Mouse (Mus musculus) testis, postnatal 14 days (tissue): ENCODE measurements at regions not wholly inside any gene's neighbourhood (a gene's known extent, or its start where the extent isn't known, plus 50 kb on each side); places are given as distances from the start of the nearest gene placed in this dataset.

ENCODE experiments used
- DNase-seq: peaks from one replicate; pipeline ENCODE4 v3.0.0; 2021; ENCODE audit warnings: low spot score

DNA sequence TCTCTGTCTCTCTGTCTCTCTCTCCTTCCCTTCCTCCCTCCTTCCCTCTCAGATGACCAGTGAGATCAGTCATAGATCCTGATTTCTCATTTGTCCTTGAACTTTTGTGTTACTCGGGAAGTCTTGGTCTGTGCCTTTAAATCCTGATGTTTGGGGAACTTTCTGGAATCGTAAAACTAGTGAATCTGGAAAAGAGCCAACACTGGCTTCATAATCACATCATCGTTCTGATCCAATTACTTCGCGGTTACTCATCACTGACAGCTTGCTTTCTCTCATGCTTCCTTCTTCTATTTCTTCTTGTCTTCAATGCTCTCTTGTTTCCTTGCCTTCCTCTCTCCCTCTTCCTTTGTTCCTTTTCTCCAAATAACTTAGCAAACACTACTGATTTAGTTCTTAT, 243.7 kb upstream of the Trib2 start:
- DNase-seq, result no peak

GRCm38 (mm10) chr12:16058255-16058654, 241.5 kb upstream of the Trib2 start:
- DNase-seq, result no peak

GRCm38 (mm10) chr12:16056831-16057230, 240.1 kb upstream of the Trib2 start:
- DNase-seq, result no peak

- no peak for DNase-seq
These were observed 239.5 kb upstream of the Trib2 start for GRCm38 (mm10) chr12:16056216-16056615.

- DNase-seq, result no peak
These were observed 237.9 kb upstream of the Trib2 start for GRCm38 (mm10) chr12:16054591-16054990.

DNA sequence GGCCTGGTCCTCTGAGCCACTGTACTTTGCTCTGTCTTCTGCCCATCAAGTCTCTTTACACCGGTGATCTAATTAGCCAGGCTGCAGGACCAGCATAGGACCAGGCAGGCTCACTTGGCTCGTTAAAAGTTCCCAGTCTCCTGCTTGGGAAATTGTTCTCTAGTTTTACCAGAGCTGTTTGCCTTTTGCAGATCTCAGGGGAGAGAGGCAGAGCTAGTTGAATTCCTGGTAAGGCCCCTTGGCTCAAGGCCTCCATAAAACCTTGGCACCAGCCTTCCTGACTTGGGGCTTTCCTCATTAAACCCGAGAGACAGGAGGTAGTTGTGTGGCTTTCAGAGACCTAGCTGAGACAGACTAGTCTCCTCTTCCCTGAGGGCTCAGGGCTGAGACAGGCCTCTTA, 237.0 kb upstream of the Trib2 start:
- no peak for DNase-seq

GRCm38 (mm10) chr12:16052998-16053397, 236.3 kb upstream of the Trib2 start:
- no peak for DNase-seq

DNA sequence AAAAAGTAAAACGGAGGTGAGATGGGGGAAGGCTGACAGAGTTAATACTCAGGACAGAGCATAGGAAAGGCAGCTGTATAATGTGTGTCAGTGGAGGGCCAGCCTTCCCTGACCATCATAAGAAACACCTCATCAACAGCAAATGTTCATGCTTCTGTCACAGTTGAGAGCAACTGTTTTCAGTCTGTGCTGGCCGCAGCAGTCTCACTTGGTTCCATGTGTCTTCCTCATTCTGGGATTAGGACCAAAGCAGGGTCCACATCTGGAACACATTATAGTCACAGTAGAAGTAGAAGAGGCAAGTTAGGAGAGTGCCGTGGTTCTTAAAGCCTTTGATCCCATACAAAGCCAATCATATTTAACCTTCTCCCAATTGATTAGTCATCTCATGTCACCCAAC, 235.6 kb upstream of the Trib2 start:
- DNase-seq, result no peak

- no peak for DNase-seq
These were observed 234.7 kb upstream of the Trib2 start for GRCm38 (mm10) chr12:16051439-16051838.

- no peak for DNase-seq
These were observed 232.8 kb upstream of the Trib2 start for GRCm38 (mm10) chr12:16049545-16049944.

- DNase-seq, result peak; percentile 5
These were observed 229.9 kb upstream of the Trib2 start for GRCm38 (mm10) chr12:16046643-16047042.

DNA sequence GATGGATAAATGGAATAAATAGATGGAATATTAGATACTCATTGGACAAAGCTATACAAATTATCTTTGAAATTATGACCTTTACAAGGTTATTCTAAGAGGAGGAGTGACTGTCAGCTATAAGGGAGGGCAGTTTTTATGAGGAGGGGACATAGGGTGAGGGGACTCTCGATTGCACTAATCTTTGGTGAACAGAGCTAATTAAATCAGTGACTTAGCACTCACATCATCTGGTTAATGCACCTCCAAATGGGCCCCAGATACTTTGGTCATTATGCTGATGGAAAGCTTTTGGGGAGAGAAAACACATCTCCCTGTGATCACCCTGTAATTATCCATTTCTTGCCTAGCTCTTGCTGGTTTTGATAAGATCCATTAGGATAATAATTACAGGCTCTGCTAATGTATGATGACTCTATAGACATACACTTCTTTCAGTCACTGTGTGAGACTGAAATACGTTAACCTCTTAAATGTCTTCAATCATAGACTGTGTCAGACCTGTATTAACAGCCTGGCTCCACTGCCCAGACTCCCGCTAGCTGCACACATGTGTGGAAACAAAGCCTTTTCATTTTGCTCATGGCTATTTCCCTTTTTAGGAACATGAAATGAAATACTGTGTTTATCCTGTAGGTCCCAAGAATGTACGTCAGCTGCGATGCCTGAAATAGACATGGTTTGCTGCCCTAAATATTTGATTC, 229.2 kb upstream of the Trib2 start:
- no peak for DNase-seq

DNA sequence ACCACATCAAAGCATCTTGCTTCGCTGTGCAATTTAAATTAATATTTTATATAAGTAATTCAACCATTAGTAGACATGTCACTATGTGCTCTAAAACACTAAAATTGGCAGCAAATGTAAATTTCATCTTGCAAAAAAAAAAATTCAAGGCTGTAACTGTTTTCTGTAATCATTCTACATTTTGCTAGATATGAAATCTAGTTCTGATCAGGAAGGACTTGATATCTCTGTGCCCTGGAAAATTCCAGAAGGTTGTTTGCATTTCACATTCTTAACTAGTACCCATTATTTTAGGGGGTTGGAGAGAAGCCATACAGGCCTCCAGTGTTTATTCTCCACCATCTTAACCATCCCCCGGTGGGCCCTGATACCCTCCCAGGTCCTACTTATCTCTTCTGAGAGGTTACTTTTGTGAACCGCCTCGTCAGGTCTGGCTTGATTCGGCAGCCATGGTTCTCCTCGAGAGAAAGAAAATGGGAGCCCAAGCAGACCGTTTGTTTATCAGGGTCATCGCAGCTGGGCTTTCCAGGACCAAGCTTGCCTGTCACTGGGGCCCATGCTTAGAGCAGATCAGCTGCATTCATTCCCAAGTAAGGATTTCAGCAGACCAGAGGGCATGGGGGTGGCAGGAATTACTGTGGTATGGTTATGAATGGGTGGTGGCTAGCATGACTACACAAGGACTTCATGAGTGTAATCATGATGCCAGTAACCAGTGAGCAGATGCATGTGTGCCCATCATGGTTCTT, 226.9 kb upstream of the Trib2 start:
- no peak for DNase-seq

- no peak for DNase-seq
These were observed 225.6 kb upstream of the Trib2 start for GRCm38 (mm10) chr12:16042362-16042761.

DNA sequence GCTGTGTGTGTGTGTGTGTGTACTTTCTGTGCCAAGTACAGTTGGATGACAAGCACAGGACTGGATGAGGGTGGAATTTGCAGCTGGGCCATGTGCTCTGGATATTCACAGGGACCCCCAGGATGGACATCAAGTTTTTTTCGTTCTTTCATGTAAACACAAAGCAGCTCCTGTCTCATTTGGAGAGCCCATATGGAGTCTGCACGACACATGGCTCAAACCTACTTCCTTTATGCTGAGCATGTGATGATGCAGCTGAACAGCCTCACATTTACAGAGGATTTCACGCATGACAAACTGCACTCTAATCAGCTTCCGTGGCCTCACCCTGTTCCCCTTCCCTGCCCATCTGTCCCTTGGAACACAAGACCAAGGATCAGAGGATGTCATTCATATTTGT, 224.4 kb upstream of the Trib2 start:
- DNase-seq, result no peak

- no peak for DNase-seq
These were observed 218.8 kb upstream of the Trib2 start for GRCm38 (mm10) chr12:16035551-16035950.

- no peak for DNase-seq
These were observed 218.2 kb upstream of the Trib2 start for GRCm38 (mm10) chr12:16034691-16035515.

DNA sequence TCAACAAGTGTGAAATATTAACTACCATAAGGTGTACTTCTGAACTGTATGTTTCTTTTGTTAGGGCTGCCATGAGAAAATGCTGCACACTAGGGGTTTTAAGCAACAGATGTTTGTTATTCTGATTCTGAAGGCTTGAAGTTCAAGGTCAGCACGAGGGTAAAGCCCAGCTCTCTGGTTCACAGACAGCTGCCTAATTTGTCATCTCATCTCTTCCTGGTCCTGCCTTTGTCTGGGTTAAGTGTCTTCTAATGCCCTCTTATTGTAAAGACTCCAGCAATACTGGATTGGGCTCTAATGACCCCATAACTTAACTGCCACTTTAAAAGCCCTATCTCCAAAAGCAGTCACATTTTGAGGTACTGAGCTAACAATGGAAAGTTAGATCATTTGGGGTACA, 209.9 kb upstream of the Trib2 start:
- DNase-seq, result no peak

DNA sequence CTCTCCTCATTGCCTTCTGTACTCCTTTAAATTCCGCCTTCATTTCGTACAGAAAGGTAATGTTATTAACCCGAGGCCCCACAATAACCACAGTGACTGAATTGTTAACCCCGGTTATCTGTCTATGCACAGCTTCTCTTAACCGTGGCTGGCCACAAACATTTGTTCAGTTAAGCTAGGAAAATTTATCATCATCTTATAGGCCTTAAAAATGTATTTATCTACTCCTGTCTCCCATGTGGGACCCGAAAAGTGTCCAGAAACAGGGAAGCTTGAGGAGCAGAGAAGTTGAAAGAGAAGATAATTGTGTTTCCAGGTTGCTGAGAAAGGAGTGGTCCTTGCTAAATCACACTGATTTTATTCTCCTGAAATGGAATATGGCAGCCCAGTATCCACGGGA, 206.6 kb upstream of the Trib2 start:
- no peak for DNase-seq

DNA sequence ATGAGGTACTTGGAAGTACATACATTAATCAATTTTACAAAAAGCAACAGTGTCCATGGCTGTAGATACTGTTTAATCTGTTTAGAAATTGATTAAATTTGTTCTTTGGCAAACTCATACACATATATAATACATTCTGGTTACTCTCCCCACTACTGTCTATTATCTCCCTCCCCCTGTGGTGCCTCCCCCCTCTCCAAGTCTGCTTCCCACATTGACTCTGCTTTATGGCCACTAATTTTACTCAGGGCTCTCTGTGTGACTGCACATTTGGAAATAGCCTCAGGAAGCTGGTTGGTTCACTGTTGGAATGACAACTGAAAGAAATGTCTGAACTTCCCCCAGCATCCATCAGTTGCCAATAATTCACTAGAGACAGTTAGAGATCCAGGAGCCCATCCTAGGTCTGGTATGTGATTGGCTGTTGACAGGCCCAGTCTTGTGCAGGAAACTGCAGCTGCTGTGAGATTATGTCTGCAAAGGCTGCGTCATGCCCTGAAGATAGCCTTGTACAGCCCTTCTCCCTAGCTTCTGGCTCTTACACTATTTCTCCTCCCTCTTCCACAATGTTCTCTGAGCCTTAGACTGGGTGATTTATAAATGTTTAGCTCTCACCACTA, 204.6 kb upstream of the Trib2 start:
- no peak for DNase-seq

DNA sequence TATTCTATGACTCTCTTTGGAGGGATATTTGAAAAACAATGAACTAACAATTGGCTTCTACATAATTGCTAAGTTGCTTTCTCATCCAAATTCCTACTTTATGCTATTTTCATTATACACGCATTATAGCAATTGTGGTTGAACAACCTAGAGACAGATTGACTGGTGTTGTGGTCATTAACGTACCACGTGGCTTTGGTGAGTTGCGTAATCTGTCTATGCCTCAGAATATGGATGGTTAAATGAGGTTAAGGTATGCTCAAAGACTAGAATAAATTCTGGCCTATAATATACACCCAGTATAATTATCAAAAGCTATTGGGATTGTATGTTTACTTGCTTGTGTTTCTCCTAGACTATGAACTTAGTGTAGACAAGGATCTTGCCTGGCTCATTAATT, 201.5 kb upstream of the Trib2 start:
- no peak for DNase-seq

DNA sequence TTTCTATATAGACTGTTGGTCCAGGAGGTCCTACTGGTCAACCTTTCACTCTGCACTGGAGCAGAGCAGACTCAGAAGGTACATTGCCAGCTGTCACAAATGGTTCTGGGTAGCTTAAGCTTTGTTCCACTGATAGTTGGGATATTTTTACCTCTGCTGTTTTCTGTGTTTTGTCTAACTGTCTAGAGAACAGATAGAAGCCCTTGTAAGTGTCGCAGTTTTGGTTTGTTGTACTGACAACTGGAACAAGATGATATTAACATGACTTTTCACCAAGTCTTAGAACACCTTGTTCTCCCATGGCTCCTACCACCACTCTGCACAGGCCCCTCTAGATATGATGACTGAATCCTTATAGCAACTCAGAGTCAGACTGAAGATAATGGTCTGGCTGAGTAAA, 199.9 kb upstream of the Trib2 start:
- no peak for DNase-seq
